Mouse (Mus musculus) liver, embryonic 12.5 days (tissue): Measurements from ENCODE around the gene Rpl7a. TPM values are rescaled to one million over a fixed set of nuclear protein-coding genes. Genes with fewer than 3 reads are reported as not detected.

Experiments used
- ATAC-seq: fragments of 200-750 bp; cut with Nextera tagmentation; 2 replicates; pipeline ENCODE4 v1.8.0; 2017; ENCODE audit warnings: moderate number of reproducible peaks, mild to moderate bottlenecking, moderate library complexity
- H3K27ac ChIP-seq: fragments of 300-500 bp; sonication (generic); 2 replicates; pipeline ENCODE4 v1.5.1; 2016; ENCODE audit warnings: mild to moderate bottlenecking
- H3K27me3 ChIP-seq: fragments of 300-500 bp; sonication (generic); replicated peaks from 2 replicates; pipeline ENCODE4 v1.6.1; 2016; ENCODE audit warnings: mild to moderate bottlenecking, moderate library complexity
- H3K36me3 ChIP-seq: fragments of 300-500 bp; sonication (generic); 2 replicates; pipeline ENCODE4 v1.6.1; 2016; ENCODE audit warnings: mild to moderate bottlenecking, moderate library complexity
- H3K4me1 ChIP-seq: fragments of 300-500 bp; sonication (generic); 2 replicates; pipeline ENCODE4 v1.6.1; 2016
- H3K4me2 ChIP-seq: fragments of 300-500 bp; sonication (generic); 2 replicates; pipeline ENCODE4 v1.6.1; 2016; ENCODE audit warnings: mild to moderate bottlenecking, moderate library complexity
- H3K4me3 ChIP-seq: fragments of 300-500 bp; sonication (generic); 2 replicates; pipeline ENCODE4 v1.5.1; 2016; ENCODE audit warnings: mild to moderate bottlenecking, moderate library complexity
- H3K9ac ChIP-seq: fragments of 300-500 bp; sonication (generic); 2 replicates; pipeline ENCODE4 v1.6.1; 2016; ENCODE audit warnings: mild to moderate bottlenecking, moderate library complexity
- H3K9me3 ChIP-seq: fragments of 300-500 bp; sonication (generic); replicated peaks from 2 replicates; pipeline ENCODE4 v1.6.1; 2016; ENCODE audit warnings: mild to moderate bottlenecking, moderate library complexity
- WGBS: fragments of 180-500 bp; shearing (Covaris S2); methylation state at CpG from one replicate; pipeline ENCODE4 v1.1.7; 2016; ENCODE audit not compliant: insufficient replicate concordance; 5-methylcytosine and 5-hydroxymethylcytosine counted together
- polyA plus RNA-seq: library from polyadenylated mRNA; unstranded; fragments of >200 nt; fragmentation: Nextera tagmentation; extraction: Ambion mirVana; gene quantifications from 2 replicates; pipeline ENCODE4 v1.2.1, GENCODE M21; 2016

Gene Rpl7a
- polyA plus RNA-seq, 1 experiment from 2014 or later: 587 TPM

- Histone ChIP-seq H3K27me3 (no peaks in the 10 kb centered on the region), H3K36me3 (peaks cover 78% of the 10 kb centered on the region), H3K27ac (peak within 1 kb of the TSS; percentile 82), H3K9me3 (no peaks in the 10 kb centered on the region), H3K9ac (peak within 1 kb of the TSS; percentile 86), H3K4me1 (peaks cover 67% of the 10 kb centered on the region), H3K4me3 (peak within 1 kb of the TSS; percentile 82), H3K4me2 (peak within 1 kb of the TSS; percentile 95)
- peak; percentile 70 for ATAC-seq
- WGBS: 2% methylated on average over 47 of the region's 47 CpGs
Observed at GRCm38 (mm10) chr2:26915927-26916728, 5.6 kb downstream of the Rpl7a start, which contains the start of the genes Surf2 and Surf1. Gene Surf2 (plus strand): TSS chr2:26916367. Gene Surf1 (minus strand): TSS chr2:26916530.

GRCm38 (mm10) chr2:26916738-26917137 lies 6.2 kb downstream of the Rpl7a start:
- peak overlapping the region; percentile 82 for H3K4me3 ChIP-seq
- H3K9ac ChIP-seq: peak overlapping the region; percentile 86
- peaks cover 78% of the 10 kb centered on the region for H3K36me3 ChIP-seq
- 2% methylated on average over 13 of the region's 13 CpGs for WGBS
- ATAC-seq: peak; percentile 54
- no peaks in the 10 kb centered on the region for H3K9me3 ChIP-seq
- peak overlapping the region; percentile 95 for H3K4me2 ChIP-seq
- peaks cover 65% of the 10 kb centered on the region for H3K4me1 ChIP-seq
- H3K27ac ChIP-seq: peak overlapping the region; percentile 82
- H3K27me3 ChIP-seq: no peaks in the 10 kb centered on the region

- no peak for ATAC-seq
- Histone ChIP-seq H3K4me2 (no peak overlapping the region), H3K36me3 (peaks cover 78% of the 10 kb centered on the region), H3K4me3 (no peak overlapping the region), H3K27ac (no peak overlapping the region), H3K9ac (no peak overlapping the region), H3K27me3 (no peaks in the 10 kb centered on the region), H3K9me3 (no peaks in the 10 kb centered on the region), H3K4me1 (peaks cover 35% of the 10 kb centered on the region)
- WGBS: 79% methylated on average over 3 of the region's 3 CpGs
Observed at GRCm38 (mm10) chr2:26919684-26920083, 9.1 kb downstream of the Rpl7a start.

- Histone ChIP-seq H3K4me3 (no peak overlapping the region), H3K9me3 (no peaks in the 10 kb centered on the region), H3K4me1 (peaks cover 29% of the 10 kb centered on the region), H3K27ac (no peak overlapping the region), H3K36me3 (peaks cover 82% of the 10 kb centered on the region), H3K4me2 (no peak overlapping the region), H3K27me3 (no peaks in the 10 kb centered on the region), H3K9ac (no peak overlapping the region)
- ATAC-seq: no peak
- WGBS: 77% methylated on average over 6 of the region's 6 CpGs
Observed at GRCm38 (mm10) chr2:26920190-26920855, 9.8 kb downstream of the Rpl7a start.

- Histone ChIP-seq H3K27ac (no peak overlapping the region), H3K9me3 (no peaks in the 10 kb centered on the region), H3K9ac (no peak overlapping the region), H3K36me3 (peaks cover 97% of the 10 kb centered on the region), H3K27me3 (no peaks in the 10 kb centered on the region), H3K4me3 (no peak overlapping the region), H3K4me1 (peaks cover 20% of the 10 kb centered on the region), H3K4me2 (no peak overlapping the region)
- WGBS: 68% methylated on average over 9 of the region's 9 CpGs
- no peak for ATAC-seq
Observed at GRCm38 (mm10) chr2:26921784-26922183, 11.2 kb downstream of the Rpl7a start.

GRCm38 (mm10) chr2:26927745-26928476 lies 17.3 kb downstream of the Rpl7a start:
- H3K4me2 ChIP-seq: no peak overlapping the region
- peaks cover 48% of the 10 kb centered on the region for H3K4me1 ChIP-seq
- WGBS: 85% methylated on average over 6 of the region's 6 CpGs
- H3K27ac ChIP-seq: no peak overlapping the region
- no peaks in the 10 kb centered on the region for H3K27me3 ChIP-seq
- H3K36me3 ChIP-seq: peaks cover 89% of the 10 kb centered on the region
- no peaks in the 10 kb centered on the region for H3K9me3 ChIP-seq
- no peak overlapping the region for H3K9ac ChIP-seq
- H3K4me3 ChIP-seq: no peak overlapping the region
- no peak for ATAC-seq

- Histone ChIP-seq H3K36me3 (peaks cover 64% of the 10 kb centered on the region), H3K9me3 (no peaks in the 10 kb centered on the region), H3K4me3 (no peak overlapping the region), H3K9ac (peak overlapping the region; percentile 98; the same call in 1 of the 2 replicates), H3K27me3 (no peaks in the 10 kb centered on the region), H3K4me2 (peak overlapping the region; percentile 24), H3K4me1 (peaks cover 59% of the 10 kb centered on the region), H3K27ac (0 out of 2 replicates have a peak overlapping the region, but pooled peaks have one; percentile 55)
- WGBS: 35% methylated on average over 1 of the region's 1 CpGs
- ATAC-seq: no peak
Observed at GRCm38 (mm10) chr2:26930390-26930789, 19.8 kb downstream of the Rpl7a start.

GRCm38 (mm10) chr2:26932473-26933303 lies 22.1 kb downstream of the Rpl7a start:
- Histone ChIP-seq H3K4me3 (peak overlapping the region; percentile 95), H3K27ac (peak overlapping the region; percentile 88), H3K4me2 (peak overlapping the region; percentile 92), H3K4me1 (peaks cover 71% of the 10 kb centered on the region), H3K9ac (peak overlapping the region; percentile 98), H3K27me3 (no peaks in the 10 kb centered on the region), H3K9me3 (no peaks in the 10 kb centered on the region), H3K36me3 (peaks cover 41% of the 10 kb centered on the region)
- 4% methylated on average over 49 of the region's 49 CpGs for WGBS
- peak; percentile 24 for ATAC-seq

- under 1% methylated on average over 53 of the region's 70 CpGs for WGBS
- Histone ChIP-seq H3K27ac (peak within 1 kb of the TSS; percentile 88), H3K9ac (peak within 1 kb of the TSS; percentile 98), H3K27me3 (no peaks in the 10 kb centered on the region), H3K4me1 (peaks cover 63% of the 10 kb centered on the region), H3K4me2 (peak within 1 kb of the TSS; percentile 92), H3K4me3 (peak within 1 kb of the TSS; percentile 95), H3K9me3 (no peaks in the 10 kb centered on the region), H3K36me3 (peaks cover 33% of the 10 kb centered on the region)
- peak; percentile 94 for ATAC-seq
Observed at GRCm38 (mm10) chr2:26933304-26934055, 22.9 kb downstream of the Rpl7a start, which contains the start of the genes Surf4 and Stkld1. Gene Surf4 (minus strand): TSS chr2:26933928. Gene Stkld1 (plus strand): TSS chr2:26934047.

- H3K36me3 ChIP-seq: peaks cover 17% of the 10 kb centered on the region
- H3K4me3 ChIP-seq: no peak overlapping the region
- ATAC-seq: no peak
- 18% methylated on average over 2 of the region's 2 CpGs for WGBS
- H3K4me2 ChIP-seq: no peak overlapping the region
- no peak overlapping the region for H3K9ac ChIP-seq
- H3K9me3 ChIP-seq: no peaks in the 10 kb centered on the region
- peaks cover 46% of the 10 kb centered on the region for H3K4me1 ChIP-seq
- no peak overlapping the region; the same call in 1 of the 2 replicates for H3K27ac ChIP-seq
- H3K27me3 ChIP-seq: no peaks in the 10 kb centered on the region
Observed at GRCm38 (mm10) chr2:26935286-26935685, 24.7 kb downstream of the Rpl7a start.
